Mouse (Mus musculus): ENCODE measurements around the gene Moxd1. TPM values are rescaled to one million over a fixed set of nuclear protein-coding genes. Genes with fewer than 3 reads are reported as not detected.
"Not testable (repeated sequence)": the region's sequence is repeated elsewhere in the genome, so short reads cannot be mapped to it uniquely, and the experiment has no call there.

Moxd1 gene
- polyA plus RNA-seq, 1 experiment from 2014 or later, result 2.3 TPM

DNA sequence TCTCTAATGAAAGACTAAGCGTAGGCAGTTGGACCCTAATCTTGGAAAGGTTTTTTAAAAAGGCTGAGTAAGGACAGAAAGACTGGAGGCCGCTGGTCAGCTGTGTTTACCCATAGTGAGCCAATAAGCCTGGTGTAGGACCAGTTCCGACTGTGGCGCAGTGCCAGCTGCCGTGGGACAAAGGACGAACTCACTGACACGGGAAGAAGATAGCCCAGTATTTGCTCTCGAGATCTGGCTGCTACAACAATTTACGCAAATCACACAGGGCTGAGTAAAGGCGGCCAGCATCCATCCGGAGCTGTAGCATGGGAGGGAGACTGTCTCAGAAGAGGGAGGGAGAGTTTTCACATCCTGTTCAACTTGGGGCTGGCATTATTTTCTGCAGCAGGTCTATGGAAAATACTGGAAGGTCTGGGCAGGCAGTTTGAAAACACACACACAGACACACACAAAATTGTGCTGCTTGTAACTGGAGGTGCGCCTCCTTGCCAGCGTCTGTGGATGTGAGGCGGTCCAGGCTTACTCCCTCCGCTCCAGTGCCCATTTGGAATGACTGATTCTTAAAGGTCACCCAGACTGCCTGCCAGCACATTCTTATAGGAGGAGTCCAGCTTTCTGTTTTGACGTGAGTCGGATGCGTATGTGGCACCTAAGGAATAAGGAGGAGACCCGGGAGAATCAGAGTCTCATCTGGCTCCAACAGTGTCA, 94.0 kb downstream of the Moxd1 start:
- H3K27ac ChIP-seq (ENCODE audit: low read length), result no peak overlapping the region
- H3K9me3 ChIP-seq (ENCODE audit: low read length), result no peaks in the 10 kb centered on the region
- no peaks in the 10 kb centered on the region for H3K27me3 ChIP-seq (replicated peaks; ENCODE audit: insufficient read depth, low read length)
- ATAC-seq, result peak; percentile 63
- peak; percentile 36 for DNase-seq (ENCODE audit: low spot score)
- 34% methylated on average over 19 of the region's 19 CpGs for WGBS
- H3K36me3 ChIP-seq (ENCODE audit: insufficient read depth, low read length), result no peaks in the 10 kb centered on the region
- no peak for TF ChIP-seq EP300 (IDR thresholded peaks at IDR 0.05)
- no peak for TF ChIP-seq CTCF (IDR thresholded peaks at IDR 0.05)
- H3K4me1 ChIP-seq (ENCODE audit: insufficient read depth, low read depth, low read length), result no peaks in the 10 kb centered on the region
- no peak overlapping the region for H3K9ac ChIP-seq (replicated peaks; ENCODE audit: low read depth)
- H3K4me2 ChIP-seq (replicated peaks; ENCODE audit: low read depth, low read length), result no peak overlapping the region
- no peak overlapping the region for H3K4me3 ChIP-seq (ENCODE audit: low read depth, low read length)

DNA sequence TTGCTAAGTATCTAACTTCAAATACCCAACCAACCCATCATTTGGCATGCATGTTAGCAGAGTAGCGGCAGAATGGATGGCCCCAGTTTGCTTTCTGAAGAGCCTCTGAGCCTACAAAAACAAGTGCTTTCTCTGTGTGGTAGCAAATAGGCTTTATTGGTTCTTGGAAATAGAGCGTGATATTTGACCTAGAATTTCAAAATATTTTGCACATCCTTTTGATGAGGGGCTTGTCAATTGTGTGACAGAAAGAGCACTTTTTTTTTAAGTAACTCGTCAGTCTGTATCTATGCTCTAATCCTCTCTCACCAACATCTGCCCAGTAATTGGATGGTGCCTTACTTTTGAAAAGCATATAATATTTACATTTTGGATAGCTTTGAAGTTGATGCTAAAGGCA, 97.0 kb downstream of the Moxd1 start:
- Histone ChIP-seq H3K9ac (replicated peaks; ENCODE audit: low read depth) (no peak overlapping the region), H3K27ac (ENCODE audit: low read length) (no peak overlapping the region)

GRCm38 (mm10) chr10:24323066-24323465, 99.7 kb downstream of the Moxd1 start:
- Histone ChIP-seq H3K4me3 (ENCODE audit: low read depth, low read length) (no peak overlapping the region), H3K4me2 (replicated peaks; ENCODE audit: low read depth, low read length) (no peak overlapping the region), H3K9ac (replicated peaks; ENCODE audit: low read depth) (no peak overlapping the region), H3K4me1 (ENCODE audit: insufficient read depth, low read depth, low read length) (no peaks in the 10 kb centered on the region), H3K27ac (ENCODE audit: low read length) (no peak overlapping the region), H3K9me3 (ENCODE audit: low read length) (no peaks in the 10 kb centered on the region), H3K36me3 (ENCODE audit: insufficient read depth, low read length) (no peaks in the 10 kb centered on the region), H3K27me3 (replicated peaks; ENCODE audit: insufficient read depth, low read length) (no peaks in the 10 kb centered on the region)
- TF ChIP-seq CTCF (IDR thresholded peaks at IDR 0.05) (no peak), EP300 (IDR thresholded peaks at IDR 0.05) (no peak)
- no peak for DNase-seq (ENCODE audit: low spot score)
- 86% methylated on average over 4 of the region's 4 CpGs for WGBS
- no peak for ATAC-seq

More for the DNA sequence above, 97.0 kb downstream of the Moxd1 start:
- 71% methylated on average over 3 of the region's 3 CpGs for WGBS
- ATAC-seq (no peak), DNase-seq (ENCODE audit: low spot score) (no peak)
- Histone ChIP-seq H3K4me1 (ENCODE audit: insufficient read depth, low read depth, low read length) (no peaks in the 10 kb centered on the region), H3K4me2 (replicated peaks; ENCODE audit: low read depth, low read length) (no peak overlapping the region), H3K27me3 (replicated peaks; ENCODE audit: insufficient read depth, low read length) (no peaks in the 10 kb centered on the region), H3K36me3 (ENCODE audit: insufficient read depth, low read length) (no peaks in the 10 kb centered on the region), H3K9me3 (ENCODE audit: low read length) (no peaks in the 10 kb centered on the region), H3K4me3 (ENCODE audit: low read depth, low read length) (no peak overlapping the region)
- no peak for TF ChIP-seq EP300 (IDR thresholded peaks at IDR 0.05)

DNA sequence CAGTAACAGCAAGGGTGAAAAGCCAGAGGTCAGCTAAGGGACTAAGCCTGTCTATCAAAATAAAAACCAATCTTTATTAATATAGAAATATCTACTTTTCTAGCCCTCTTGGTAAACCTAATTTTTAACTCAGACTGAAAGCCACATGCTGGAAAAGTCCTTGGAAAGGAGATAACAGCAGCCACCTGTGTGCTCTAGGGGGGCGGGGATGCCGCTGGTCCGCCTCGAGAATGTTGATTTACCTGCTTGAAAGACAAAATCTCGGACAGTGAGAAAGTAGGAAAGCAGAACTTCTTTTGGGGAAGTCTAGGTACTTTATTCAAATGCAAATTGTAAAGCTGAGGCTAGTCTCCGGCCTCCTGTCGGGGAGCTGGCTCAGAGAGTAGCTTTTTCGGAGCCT, 103.9 kb downstream of the Moxd1 start:
- H3K9me3 ChIP-seq (ENCODE audit: low read length); DNase-seq (ENCODE audit: low spot score): not testable (repeated sequence)

GRCm38 (mm10) chr10:24332799-24333198, 109.5 kb downstream of the Moxd1 start:
- TF ChIP-seq CTCF (IDR thresholded peaks at IDR 0.05) (peak; percentile 51), EP300 (IDR thresholded peaks at IDR 0.05) (no peak)
- Histone ChIP-seq H3K4me1 (ENCODE audit: insufficient read depth, low read depth, low read length) (no peaks in the 10 kb centered on the region), H3K36me3 (ENCODE audit: insufficient read depth, low read length) (no peaks in the 10 kb centered on the region), H3K9ac (replicated peaks; ENCODE audit: low read depth) (no peak overlapping the region), H3K4me3 (ENCODE audit: low read depth, low read length) (no peak overlapping the region), H3K27ac (ENCODE audit: low read length) (no peak overlapping the region), H3K27me3 (replicated peaks; ENCODE audit: insufficient read depth, low read length) (no peaks in the 10 kb centered on the region), H3K9me3 (ENCODE audit: low read length) (no peaks in the 10 kb centered on the region), H3K4me2 (replicated peaks; ENCODE audit: low read depth, low read length) (no peak overlapping the region)
- DNase-seq (ENCODE audit: low spot score) (no peak), ATAC-seq (no peak)
- WGBS, result 49% methylated on average over 3 of the region's 3 CpGs

More for the DNA sequence above, 103.9 kb downstream of the Moxd1 start:
- H3K4me1 ChIP-seq (ENCODE audit: insufficient read depth, low read depth, low read length); H3K36me3 ChIP-seq (ENCODE audit: insufficient read depth, low read length); H3K27ac ChIP-seq (ENCODE audit: low read length); ATAC-seq; H3K9ac ChIP-seq (replicated peaks; ENCODE audit: low read depth); H3K4me3 ChIP-seq (ENCODE audit: low read depth, low read length); H3K4me2 ChIP-seq (replicated peaks; ENCODE audit: low read depth, low read length); H3K27me3 ChIP-seq (replicated peaks; ENCODE audit: insufficient read depth, low read length): not testable (repeated sequence)
- 51% methylated on average over 8 of the region's 8 CpGs for WGBS

GRCm38 (mm10) chr10:24339593-24340143, 116.4 kb downstream of the Moxd1 start:
- ATAC-seq, result no peak
- H3K27me3 ChIP-seq (replicated peaks; ENCODE audit: insufficient read depth, low read length), result no peaks in the 10 kb centered on the region
- no peak for DNase-seq (ENCODE audit: low spot score)
- H3K27ac ChIP-seq (ENCODE audit: low read length), result no peak overlapping the region
- no peaks in the 10 kb centered on the region for H3K9me3 ChIP-seq (ENCODE audit: low read length)
- no peaks in the 10 kb centered on the region for H3K4me1 ChIP-seq (ENCODE audit: insufficient read depth, low read depth, low read length)
- TF ChIP-seq CTCF (IDR thresholded peaks at IDR 0.05) (no peak), EP300 (IDR thresholded peaks at IDR 0.05) (no peak)
- H3K36me3 ChIP-seq (ENCODE audit: insufficient read depth, low read length), result no peaks in the 10 kb centered on the region
- H3K9ac ChIP-seq (replicated peaks; ENCODE audit: low read depth), result no peak overlapping the region
- H3K4me3 ChIP-seq (ENCODE audit: low read depth, low read length), result no peak overlapping the region
- 80% methylated on average over 10 of the region's 10 CpGs for WGBS
- H3K4me2 ChIP-seq (replicated peaks; ENCODE audit: low read depth, low read length), result no peak overlapping the region

Data from lung, postnatal 0 days (tissue).